Mouse (Mus musculus) embryonic stem cell, embryonic (primary cell): ENCODE measurements around the gene Cyp2b19.
"Not testable (repeated sequence)": the region's sequence is repeated elsewhere in the genome, so short reads cannot be mapped to it uniquely, and the experiment has no call there.

Source experiments
- CTCF ChIA-PET, 4 experiments: fragments of 300-600 bp in 2 of 4; fragments of 350-600 bp in 2 of 4; sonication (Branson Sonifier 250); formaldehyde crosslinking; loops; one replicate each; lab custom pipeline; 2022; ENCODE audit warnings: inconsistent platforms in 2 of 4; lab: Charles Lee
- POLR2A ChIA-PET, 4 experiments: fragments of 300-600 bp in 2 of 4; fragments of 350-600 bp in 2 of 4; sonication (Branson Sonifier 250); formaldehyde crosslinking; loops; one replicate each; lab custom pipeline; 2022; ENCODE audit warnings: antibody characterized with exemption in 4 of 4, inconsistent platforms in 1 of 4; lab: Charles Lee

Gene Cyp2b19

GRCm38 (mm10) chr7:26756842-26757241 lies at the start of gene Cyp2b19:
Gene Cyp2b19 (plus strand): TSS chr7:26757142.
- ChIA-PET CTCF (no interaction called here), POLR2A (no interaction called here)

- ChIA-PET CTCF (interaction anchor here in 1 of 4 experiments (0.7 kb wide), 1 partner anchor 28 kb away, joined by 3 read pairs; no protein-coding TSS in a partner anchor), POLR2A (interaction anchor here in 3 of 4 experiments (0.7 to 1.2 kb wide), 7 partner anchors 25 to 485 kb away, joined by 3 to 5 read pairs (median 3); partner anchors contain the start of genes BC024978 (in 1 of the 3) and Snrpa (in 1 of the 3))
Measured at GRCm38 (mm10) chr7:26711061-26711460, 45.9 kb upstream of the Cyp2b19 start.

GRCm38 (mm10) chr7:26738940-26739339 lies 18.0 kb upstream of the Cyp2b19 start:
- ChIA-PET CTCF (interaction anchor here in 2 of 4 experiments (0.6 to 1.0 kb wide), 3 partner anchors 28 to 546 kb away, joined by 3 to 4 read pairs (median 3); no protein-coding TSS in a partner anchor), POLR2A (interaction anchor here in 1 of 4 experiments (0.5 kb wide), 1 partner anchor 28 kb away, joined by 5 read pairs; no protein-coding TSS in a partner anchor)

GRCm38 (mm10) chr7:26743948-26744347 lies 13.0 kb upstream of the Cyp2b19 start:
- ChIA-PET CTCF (no interaction called here), POLR2A (no interaction called here)

DNA sequence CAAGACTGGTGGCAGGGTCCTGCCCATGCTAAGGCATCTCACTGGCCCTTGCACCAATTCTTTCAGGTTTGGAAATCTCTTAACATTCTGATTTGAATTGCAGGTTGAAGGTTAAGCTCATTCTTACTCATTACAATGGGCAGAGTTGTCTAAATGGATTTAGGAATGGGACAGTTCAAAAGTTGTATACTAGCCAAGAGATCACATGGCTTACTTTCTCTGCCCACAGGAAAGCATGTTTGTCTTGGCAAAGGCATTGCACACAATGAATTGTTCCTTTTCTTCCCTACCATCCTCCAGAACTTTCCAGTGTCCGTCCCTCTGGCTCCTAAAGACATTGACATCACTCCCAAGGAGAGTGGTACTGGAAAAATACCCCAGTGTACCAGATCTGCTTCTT lies 11.5 kb upstream of the Cyp2b19 start:
- CTCF ChIA-PET, result no interaction called here
- POLR2A ChIA-PET, result no interaction called here

DNA sequence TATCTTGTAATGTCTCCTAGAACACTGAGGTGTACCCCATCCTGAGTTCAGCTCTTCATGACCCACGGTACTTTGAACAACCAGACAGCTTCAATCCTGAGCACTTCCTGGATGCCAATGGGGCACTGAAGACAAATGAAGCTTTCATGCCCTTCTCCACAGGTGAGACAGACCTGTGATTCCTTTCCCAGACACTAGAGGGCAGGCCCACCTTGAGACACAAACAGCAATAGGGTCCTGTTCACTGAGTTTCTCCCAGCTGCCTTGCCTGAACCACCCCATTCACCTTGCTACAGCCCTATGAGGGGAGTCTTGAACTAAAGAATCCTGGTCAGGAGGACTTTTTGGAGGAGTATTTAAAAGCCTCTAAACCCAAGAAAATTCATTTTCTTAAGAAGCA lies 10.1 kb downstream of the Cyp2b19 start:
- ChIA-PET POLR2A (interaction anchor here in 1 of 4 experiments (0.8 kb wide), 1 partner anchor 8 kb away, joined by 3 read pairs; no protein-coding TSS in a partner anchor), CTCF (interaction anchor here in 3 of 4 experiments (0.5 to 1.6 kb wide), 12 partner anchors 8 to 566 kb away, joined by 3 to 8 read pairs (median 3); no protein-coding TSS in a partner anchor)

- ChIA-PET CTCF (interaction anchor here in 2 of 4 experiments (0.5 to 0.6 kb wide), 2 partner anchors 12 to 397 kb away, joined by 3 read pairs; partner anchors contain the start of gene Egln2 (in 1 of the 2)), POLR2A (no interaction called here)
Measured at GRCm38 (mm10) chr7:26769881-26770470, 13.0 kb downstream of the Cyp2b19 start.

- ChIA-PET POLR2A (interaction anchor here in 1 of 4 experiments (0.8 kb wide), 1 partner anchor 41 kb away, joined by 3 read pairs; no protein-coding TSS in a partner anchor), CTCF (interaction anchor here in 1 of 4 experiments (1.0 kb wide), 1 partner anchor 34 kb away, joined by 3 read pairs; no protein-coding TSS in a partner anchor)
Measured at GRCm38 (mm10) chr7:26772866-26773586, 16.1 kb downstream of the Cyp2b19 start.

- CTCF ChIA-PET, result interaction anchor here (0.6 to 1.4 kb wide), 28 partner anchors 9 to 1959 kb away, joined by 3 to 11 read pairs (median 3); partner anchors contain the start of gene Cyp2f2 (in 1 of the 4)
- POLR2A ChIA-PET, result interaction anchor here in 2 of 4 experiments (0.5 to 1.0 kb wide), 3 partner anchors 9 to 461 kb away, joined by 3 to 6 read pairs (median 5); partner anchors contain the start of gene Coq8b (in 1 of the 2)
Measured at GRCm38 (mm10) chr7:26775866-26776265, 18.9 kb downstream of the Cyp2b19 start.

- ChIA-PET CTCF (interaction anchor here in 1 of 4 experiments (1.1 kb wide), 1 partner anchor 507 kb away, joined by 12 read pairs; no protein-coding TSS in a partner anchor), POLR2A (no interaction called here)
Measured at GRCm38 (mm10) chr7:26777806-26778205, 20.9 kb downstream of the Cyp2b19 start.

DNA sequence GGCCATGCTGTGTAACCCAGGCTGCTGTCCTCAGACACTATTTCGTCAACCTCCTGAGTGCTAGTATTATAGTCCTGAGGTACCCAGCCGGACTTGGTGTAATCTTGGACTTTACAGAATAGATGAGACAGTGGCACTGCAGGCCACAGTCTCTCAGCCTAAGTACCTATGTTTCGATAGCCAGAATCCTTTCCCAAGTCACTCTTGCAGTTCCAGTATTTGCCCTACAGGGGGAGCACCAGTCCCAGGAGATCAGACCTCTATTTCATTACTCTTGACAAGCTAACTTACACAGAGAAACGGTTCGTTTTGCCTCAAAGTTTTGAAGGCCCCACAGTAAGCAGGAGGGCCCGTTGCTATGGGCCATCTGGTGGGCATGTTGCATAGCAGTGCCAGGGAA lies 21.5 kb downstream of the Cyp2b19 start:
- ChIA-PET CTCF (interaction anchor here in 2 of 4 experiments (0.6 to 1.1 kb wide), 4 partner anchors 11 to 507 kb away, joined by 3 to 12 read pairs (median 4); no protein-coding TSS in a partner anchor), POLR2A (interaction anchor here in 1 of 4 experiments (0.6 kb wide), 1 partner anchor 394 kb away, joined by 7 read pairs; no protein-coding TSS in a partner anchor)

DNA sequence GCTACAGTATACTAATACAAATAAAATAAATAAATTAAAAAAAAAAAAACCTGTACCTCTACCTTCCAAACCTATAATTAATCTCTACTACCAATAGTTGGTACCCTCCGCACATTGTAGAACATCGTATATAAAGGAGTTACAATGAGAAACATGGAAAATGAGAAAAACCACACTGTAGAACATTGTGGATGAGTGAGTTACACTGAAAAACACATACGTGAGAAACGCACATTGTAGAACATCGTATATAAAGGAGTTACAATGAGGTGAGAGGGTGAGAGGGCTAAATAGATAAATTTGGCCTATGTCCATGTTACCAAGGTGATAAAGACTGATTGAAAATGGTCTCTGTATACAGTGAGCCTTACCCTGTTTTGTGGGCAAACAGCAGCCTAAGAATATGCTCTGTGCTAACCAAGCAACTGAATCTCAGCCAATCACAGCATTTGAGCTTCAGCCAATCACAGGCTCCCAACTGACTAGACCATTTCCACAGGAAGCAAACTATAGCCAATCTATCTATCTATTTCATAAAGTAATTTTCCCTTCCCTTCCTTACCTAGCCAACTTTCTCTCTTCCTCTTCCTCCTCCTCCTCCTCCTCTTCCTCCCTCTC lies 23.0 kb downstream of the Cyp2b19 start:
- POLR2A ChIA-PET, result interaction anchor here in 1 of 4 experiments (0.6 kb wide), 1 partner anchor 362 kb away, joined by 3 read pairs; no protein-coding TSS in a partner anchor
- CTCF ChIA-PET, result interaction anchor here in 2 of 4 experiments (0.5 to 0.7 kb wide), 2 partner anchors 506 to 812 kb away, joined by 3 read pairs; no protein-coding TSS in a partner anchor

- POLR2A ChIA-PET, result no interaction called here
- CTCF ChIA-PET, result interaction anchor here in 1 of 4 experiments (0.7 to 1.3 kb wide), 2 partner anchors 505 kb away, joined by 3 read pairs; no protein-coding TSS in a partner anchor
Measured at GRCm38 (mm10) chr7:26780510-26780909, 23.6 kb downstream of the Cyp2b19 start.

DNA sequence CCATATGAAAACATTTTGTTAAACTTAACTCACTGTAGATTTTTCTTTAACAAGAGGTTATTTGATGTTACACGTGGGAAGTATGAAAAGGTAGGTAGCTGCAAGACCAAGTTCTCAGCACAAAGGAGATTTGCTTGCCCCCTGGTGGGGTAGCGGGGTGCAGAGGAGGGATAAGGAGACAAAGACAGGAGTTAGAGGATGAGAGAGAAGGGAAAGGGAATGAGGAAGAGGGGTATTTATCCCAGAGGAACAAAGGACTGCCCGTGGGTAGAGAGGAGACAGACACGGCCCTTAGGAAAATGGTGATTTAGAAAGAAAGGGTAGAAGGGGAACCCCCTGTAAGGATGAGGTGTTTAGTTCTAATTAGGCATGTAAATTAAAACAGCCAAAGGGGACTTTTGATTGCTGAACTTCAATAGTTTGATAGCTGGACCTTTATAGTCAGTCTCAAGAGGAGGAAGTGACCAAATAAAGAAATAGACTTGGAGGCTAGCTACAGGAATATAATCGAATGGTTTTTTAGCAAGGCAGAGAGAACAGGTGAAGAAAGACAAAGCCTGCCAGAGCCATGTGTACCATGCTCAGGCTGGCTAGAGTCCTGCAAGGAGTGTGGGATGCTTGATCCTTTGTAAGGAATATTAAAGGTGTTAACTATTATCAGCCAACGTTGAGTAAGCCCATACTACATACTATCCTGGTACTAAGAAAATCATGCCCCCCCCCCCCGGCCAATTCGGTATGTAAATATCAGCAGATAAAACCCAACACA lies 24.2 kb downstream of the Cyp2b19 start:
- ChIA-PET CTCF (interaction anchor here in 3 of 4 experiments (0.5 to 1.3 kb wide), 9 partner anchors 12 to 504 kb away, joined by 3 to 14 read pairs (median 4); partner anchors contain the start of gene Egln2 (in 1 of the 3)), POLR2A (interaction anchor here (0.5 to 1.4 kb wide), 13 partner anchors 9 to 1866 kb away, joined by 3 to 7 read pairs (median 3); partner anchors contain the start of genes BC024978 (in 1 of the 4) and Snrpa (in 1 of the 4))

DNA sequence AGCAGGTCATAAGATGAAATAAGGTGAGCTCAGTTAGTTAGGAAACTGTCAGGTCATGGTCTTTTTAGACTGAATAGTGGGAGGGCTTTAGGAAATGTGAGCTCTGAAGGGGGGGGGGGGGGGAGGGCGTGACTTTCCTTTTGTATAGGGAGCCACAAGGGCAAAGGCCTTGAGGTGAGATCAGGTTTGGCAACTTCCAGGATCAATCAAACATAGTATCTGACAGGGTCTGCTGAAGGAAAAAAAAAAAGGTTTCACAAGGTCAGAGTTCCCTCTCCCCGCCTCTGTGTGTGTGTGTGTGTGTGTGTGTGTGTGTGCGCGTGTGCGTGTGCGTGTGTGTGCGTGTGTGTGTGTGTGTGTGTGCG lies 24.8 kb downstream of the Cyp2b19 start:
- CTCF ChIA-PET, result interaction anchor here in 3 of 4 experiments (0.5 to 1.3 kb wide), 9 partner anchors 12 to 504 kb away, joined by 3 to 14 read pairs (median 4); partner anchors contain the start of gene Egln2 (in 1 of the 3)

DNA sequence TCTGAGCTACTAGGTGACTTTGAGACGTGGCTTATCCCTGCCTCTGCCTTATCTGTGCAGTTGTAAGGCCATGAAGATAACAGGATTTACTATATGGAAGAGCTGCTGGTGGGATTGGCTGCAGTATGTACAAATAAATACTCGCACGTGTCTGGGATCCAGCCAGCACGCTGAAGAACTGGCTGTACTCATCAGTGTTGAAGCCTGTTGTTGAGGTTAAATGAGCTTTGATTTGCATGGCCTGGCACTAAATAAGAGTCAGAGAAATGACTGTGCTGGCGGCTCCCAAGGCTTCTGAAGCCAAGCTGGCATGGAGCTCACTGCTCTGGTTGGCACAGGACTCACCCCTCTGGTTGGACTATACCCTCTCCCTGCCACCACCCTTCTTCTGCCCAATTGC lies 26.2 kb downstream of the Cyp2b19 start:
- ChIA-PET CTCF (interaction anchor here in 1 of 4 experiments (0.7 kb wide), 1 partner anchor 66 kb away, joined by 3 read pairs; no protein-coding TSS in a partner anchor), POLR2A (interaction anchor here in 2 of 4 experiments (0.6 to 1.3 kb wide), 2 partner anchors 377 to 1379 kb away, joined by 3 to 5 read pairs; no protein-coding TSS in a partner anchor)

More for the DNA sequence above, 24.8 kb downstream of the Cyp2b19 start:
- POLR2A ChIA-PET, result interaction anchor here (0.5 to 1.4 kb wide), 14 partner anchors 8 to 1866 kb away, joined by 3 to 7 read pairs (median 3); partner anchors contain the start of genes BC024978 (in 1 of the 4) and Snrpa (in 1 of the 4)

- POLR2A ChIA-PET, result not testable (repeated sequence)
- CTCF ChIA-PET, result interaction anchor here in 1 of 4 experiments (0.6 kb wide), 1 partner anchor 473 kb away, joined by 4 read pairs; no protein-coding TSS in a partner anchor
Measured at GRCm38 (mm10) chr7:26786013-26786412, 29.1 kb downstream of the Cyp2b19 start.
